Mouse (Mus musculus): ENCODE results near the gene Adnp. TPM values are rescaled to one million over a fixed set of nuclear protein-coding genes. Genes with fewer than 3 reads are reported as not detected.

Adnp gene
- total RNA-seq (2021), result 100 to 1,000 TPM in 1 of 2 experiments, 10 to 100 TPM in 1; 78.3 to 102 TPM

- peak; percentile 91 to 96 for DNase-seq (ENCODE audit: extremely low spot score in 1 of 2, low spot score in 1 of 2)
These were observed at the start of gene Adnp for GRCm38 (mm10) chr2:168206725-168207644. Adnp (minus strand) TSS chr2:168207112.

GRCm38 (mm10) chr2:168256506-168256905, 49.6 kb upstream of the Adnp start:
- DNase-seq (ENCODE audit: extremely low spot score in 1 of 2, low spot score in 1 of 2), result no peak

GRCm38 (mm10) chr2:168253822-168254221, 46.9 kb upstream of the Adnp start:
- no peak for DNase-seq (ENCODE audit: extremely low spot score in 1 of 2, low spot score in 1 of 2)

- no peak for DNase-seq (ENCODE audit: extremely low spot score in 1 of 2, low spot score in 1 of 2)
These were observed 45.9 kb upstream of the Adnp start for GRCm38 (mm10) chr2:168252639-168253292.

- peak; percentile 78 to 97 for DNase-seq (ENCODE audit: extremely low spot score in 1 of 2, low spot score in 1 of 2)
These were observed 43.4 kb upstream of the Adnp start for GRCm38 (mm10) chr2:168250270-168250669.

- peak in 1 of 2 experiments; percentile 53 for DNase-seq (ENCODE audit: extremely low spot score in 1 of 2, low spot score in 1 of 2)
These were observed 41.9 kb upstream of the Adnp start for GRCm38 (mm10) chr2:168248856-168249245.

- no peak for DNase-seq (ENCODE audit: extremely low spot score in 1 of 2, low spot score in 1 of 2)
These were observed 41.4 kb upstream of the Adnp start for GRCm38 (mm10) chr2:168248167-168248855.

- no peak for DNase-seq (ENCODE audit: extremely low spot score in 1 of 2, low spot score in 1 of 2)
These were observed 38.7 kb upstream of the Adnp start for GRCm38 (mm10) chr2:168245571-168245970.

GRCm38 (mm10) chr2:168243278-168243677, 36.4 kb upstream of the Adnp start:
- DNase-seq (ENCODE audit: extremely low spot score in 1 of 2, low spot score in 1 of 2), result no peak

GRCm38 (mm10) chr2:168242841-168243240, 35.9 kb upstream of the Adnp start:
- no peak for DNase-seq (ENCODE audit: extremely low spot score in 1 of 2, low spot score in 1 of 2)

- no peak for DNase-seq (ENCODE audit: extremely low spot score in 1 of 2, low spot score in 1 of 2)
These were observed 31.4 kb upstream of the Adnp start for GRCm38 (mm10) chr2:168238335-168238734.

GRCm38 (mm10) chr2:168233286-168233685, 26.4 kb upstream of the Adnp start:
- DNase-seq (ENCODE audit: extremely low spot score in 1 of 2, low spot score in 1 of 2), result no peak

- no peak for DNase-seq (ENCODE audit: extremely low spot score in 1 of 2, low spot score in 1 of 2)
These were observed 24.5 kb upstream of the Adnp start for GRCm38 (mm10) chr2:168231471-168231829.

GRCm38 (mm10) chr2:168230773-168231470, 24.0 kb upstream of the Adnp start:
- DNase-seq (ENCODE audit: extremely low spot score in 1 of 2, low spot score in 1 of 2), result no peak

- DNase-seq (ENCODE audit: extremely low spot score in 1 of 2, low spot score in 1 of 2), result peak; percentile 79 to 94
These were observed 23.3 kb upstream of the Adnp start, which contains the start of the genes Gm20716, Dpm1 and Mocs3 for GRCm38 (mm10) chr2:168230026-168230728. Gm20716 (minus strand) TSS chr2:168230364. Dpm1 (minus strand) TSS chr2:168230591. Mocs3 (plus strand) TSS chr2:168230622.

- peak; percentile 45 to 53 for DNase-seq (ENCODE audit: extremely low spot score in 1 of 2, low spot score in 1 of 2)
These were observed 22.5 kb upstream of the Adnp start for GRCm38 (mm10) chr2:168229116-168230025.

- DNase-seq (ENCODE audit: extremely low spot score in 1 of 2, low spot score in 1 of 2), result no peak
These were observed 16.4 kb upstream of the Adnp start for GRCm38 (mm10) chr2:168223326-168223725.

GRCm38 (mm10) chr2:168213788-168214397, 7.0 kb upstream of the Adnp start:
- no peak for DNase-seq (ENCODE audit: extremely low spot score in 1 of 2, low spot score in 1 of 2)

Measured in layer of hippocampus, postnatal 25 days (tissue).